Mouse (Mus musculus): ENCODE results near the gene Ppp1r12a.

DNA sequence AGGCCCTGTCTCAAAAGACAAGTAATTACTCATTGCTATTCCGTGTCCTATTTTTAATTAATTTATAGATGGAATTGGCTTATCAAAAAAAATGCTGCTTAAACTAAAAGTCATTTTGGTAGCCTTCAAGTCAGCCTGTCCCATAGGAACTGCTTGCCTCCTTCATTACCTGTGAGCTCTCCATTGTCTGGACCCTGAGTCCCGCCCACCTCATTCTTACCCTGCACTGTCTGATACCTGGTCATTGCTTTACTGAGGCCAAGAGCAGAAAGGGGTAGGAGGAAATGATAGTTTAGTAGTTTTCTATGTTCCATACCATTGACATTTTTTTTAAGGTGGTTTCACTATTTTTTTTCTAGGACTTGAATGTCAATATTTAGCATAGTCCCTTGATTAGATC is 121.4 kb downstream of the Ppp1r12a start:
- TF ChIP-seq CTCF (IDR thresholded peaks at IDR 0.05) (no peak), POLR2A (IDR thresholded peaks at IDR 0.05; ENCODE audit: insufficient read depth, low read depth, low read length) (no peak), EP300 (IDR thresholded peaks at IDR 0.05; ENCODE audit: insufficient read depth, low read depth, low read length) (no peak)
